Mouse (Mus musculus): ENCODE measurements around the gene Gm20388.

DNA sequence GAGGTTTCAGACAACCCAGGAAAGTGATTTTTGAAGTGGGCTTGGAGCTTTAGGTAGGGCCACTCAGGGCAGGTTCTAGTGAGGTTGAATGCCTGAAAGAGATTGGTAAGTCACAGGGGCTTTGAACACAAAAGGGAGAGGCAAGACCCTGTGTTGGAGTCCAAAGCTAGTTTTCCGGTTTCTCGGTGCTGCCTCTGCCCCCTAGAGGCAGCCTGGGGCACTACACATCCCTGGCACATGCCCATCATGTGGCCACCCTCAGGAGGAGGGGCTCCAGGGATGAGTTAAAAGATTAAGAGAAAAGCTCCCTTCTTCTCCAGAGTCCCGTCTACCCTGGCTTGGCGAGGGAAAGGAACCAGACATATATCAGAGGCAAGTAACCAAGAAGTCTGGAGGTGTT lies 3496.1 kb downstream of the Gm20388 start, which contains the start of gene Mc1r:
- TF ChIP-seq CTCF (IDR thresholded peaks at IDR 0.05; ENCODE audit: low read depth) (peak; percentile 83), EP300 (optimal IDR thresholded peaks at IDR 0.05) (no peak)
